Mouse (Mus musculus): ENCODE results near the gene Slc12a4.
A peak's percentile ranks its signal among the peaks of the same experiment; 100 is the strongest.

Gene Slc12a4

DNA sequence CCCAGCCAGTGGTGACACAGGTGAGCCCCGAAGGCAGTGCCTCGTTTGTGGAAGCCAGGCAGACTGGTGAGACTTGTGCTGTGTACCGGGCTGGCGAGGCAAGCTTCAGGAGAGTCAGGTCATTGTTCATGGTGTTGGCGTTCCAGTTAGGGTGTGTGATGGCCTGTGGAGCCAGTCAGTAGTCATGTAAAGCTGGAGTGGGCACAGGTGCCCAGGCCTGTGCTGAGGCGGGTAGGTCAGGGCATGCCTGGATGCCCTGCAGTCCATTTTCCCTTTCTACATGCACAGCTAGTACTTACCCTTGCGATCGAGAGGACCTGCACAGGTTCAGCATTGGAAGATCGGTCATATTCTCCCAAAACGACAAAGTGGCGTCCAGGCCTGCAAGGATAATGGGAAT lies 33.4 kb downstream of the Slc12a4 start:
- DNase-seq (ENCODE audit: low spot score in 2 of 2), result no peak

- DNase-seq (ENCODE audit: low spot score in 2 of 2), result no peak
These were observed 34.6 kb downstream of the Slc12a4 start for GRCm38 (mm10) chr8:105931271-105931670.

GRCm38 (mm10) chr8:105930602-105931001 lies 35.3 kb downstream of the Slc12a4 start:
- peak; percentile 79 to 93 for DNase-seq (ENCODE audit: low spot score in 2 of 2)

GRCm38 (mm10) chr8:105925123-105925522 lies 40.8 kb downstream of the Slc12a4 start:
- DNase-seq (ENCODE audit: low spot score in 2 of 2), result no peak

GRCm38 (mm10) chr8:105919390-105919789 lies 46.5 kb downstream of the Slc12a4 start:
- no peak for DNase-seq (ENCODE audit: low spot score in 2 of 2)

GRCm38 (mm10) chr8:105900941-105901616 lies 64.8 kb downstream of the Slc12a4 start:
- no peak for DNase-seq (ENCODE audit: low spot score in 2 of 2)

DNA sequence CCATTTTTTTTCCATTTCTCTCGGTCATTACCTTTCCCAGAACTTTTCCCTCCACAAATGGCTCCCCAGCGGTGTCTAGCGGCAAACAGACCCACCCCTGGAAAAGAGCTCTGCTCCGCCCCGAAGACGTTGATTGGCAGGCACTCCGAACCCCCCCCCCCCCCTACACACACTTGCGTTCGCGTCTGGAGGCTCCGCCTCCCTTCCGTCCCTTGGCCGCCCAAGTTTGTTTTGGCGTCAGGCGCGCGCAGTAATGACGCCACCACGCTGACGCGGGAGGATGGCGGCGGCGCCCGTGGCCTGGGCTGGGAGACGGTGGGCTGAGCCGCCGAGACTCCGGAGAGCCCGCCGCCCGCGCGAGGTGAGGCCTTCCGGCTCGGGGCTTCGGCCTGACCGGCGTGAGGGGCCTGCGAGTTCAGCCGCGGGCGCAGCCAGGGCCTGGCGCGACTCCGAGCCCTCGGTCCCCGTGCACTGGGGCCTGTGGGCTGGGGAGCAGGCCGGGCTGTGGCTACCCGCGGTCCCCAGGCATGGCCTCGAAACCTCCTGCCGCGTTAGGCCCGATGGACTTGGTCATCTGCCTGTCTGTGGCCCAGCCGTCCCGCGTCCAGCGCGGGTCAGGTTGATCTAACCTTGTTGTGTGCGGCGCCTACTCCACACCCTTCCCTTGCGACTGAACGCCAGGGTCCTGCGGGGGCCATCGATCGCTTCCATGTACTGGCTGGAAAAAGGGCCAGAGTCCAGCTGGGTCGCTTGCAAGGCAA lies 65.5 kb downstream of the Slc12a4 start, which contains the start of gene Pskh1:
Pskh1 (plus strand) TSS at position 262 of the 761 bp plus-strand sequence.
- DNase-seq (ENCODE audit: low spot score in 2 of 2), result peak; percentile 91 to 95

GRCm38 (mm10) chr8:105897801-105898480 lies 68.0 kb downstream of the Slc12a4 start:
- DNase-seq (ENCODE audit: low spot score in 2 of 2), result no peak

Measured in cerebellum, postnatal 4 days (tissue).